Mouse (Mus musculus): ENCODE measurements around the gene Got2.
"Not testable (repeated sequence)": the region's sequence is repeated elsewhere in the genome, so short reads cannot be mapped to it uniquely, and the experiment has no call there.

Got2 gene

GRCm38 (mm10) chr8:95871690-95872089 lies 16.7 kb downstream of the Got2 start:
- DNase-seq (ENCODE audit: extremely low spot score): no peak

- not testable (repeated sequence) for DNase-seq (ENCODE audit: extremely low spot score)
Observed at GRCm38 (mm10) chr8:95864851-95865250, 23.5 kb downstream of the Got2 start.

GRCm38 (mm10) chr8:95863761-95864440 lies 24.4 kb downstream of the Got2 start:
- not testable (repeated sequence) for DNase-seq (ENCODE audit: extremely low spot score)

GRCm38 (mm10) chr8:95854174-95854573 lies 34.2 kb downstream of the Got2 start:
- no peak for DNase-seq (ENCODE audit: extremely low spot score)

GRCm38 (mm10) chr8:95853102-95853843 lies 35.1 kb downstream of the Got2 start, which contains the start of gene Slc38a7:
Gene Slc38a7 (minus strand): TSS chr8:95853539.
- DNase-seq (ENCODE audit: extremely low spot score): peak; percentile 71

GRCm38 (mm10) chr8:95852290-95852689 lies 36.1 kb downstream of the Got2 start:
- no peak for DNase-seq (ENCODE audit: extremely low spot score)

- no peak for DNase-seq (ENCODE audit: extremely low spot score)
Observed at GRCm38 (mm10) chr8:95850326-95850725, 38.0 kb downstream of the Got2 start.

- DNase-seq (ENCODE audit: extremely low spot score): no peak
Observed at GRCm38 (mm10) chr8:95848734-95849464, 39.4 kb downstream of the Got2 start.

GRCm38 (mm10) chr8:95848061-95848551 lies 40.2 kb downstream of the Got2 start:
- no peak for DNase-seq (ENCODE audit: extremely low spot score)

- no peak for DNase-seq (ENCODE audit: extremely low spot score)
Observed at GRCm38 (mm10) chr8:95845026-95845425, 43.3 kb downstream of the Got2 start.

- no peak for DNase-seq (ENCODE audit: extremely low spot score)
Observed at GRCm38 (mm10) chr8:95843968-95844367, 44.4 kb downstream of the Got2 start.

GRCm38 (mm10) chr8:95841436-95841835 lies 46.9 kb downstream of the Got2 start:
- DNase-seq (ENCODE audit: extremely low spot score): no peak

- DNase-seq (ENCODE audit: extremely low spot score): no peak
Observed at GRCm38 (mm10) chr8:95839289-95839688, 49.1 kb downstream of the Got2 start.

GRCm38 (mm10) chr8:95837266-95837665 lies 51.1 kb downstream of the Got2 start:
- no peak for DNase-seq (ENCODE audit: extremely low spot score)

GRCm38 (mm10) chr8:95835891-95836290 lies 52.5 kb downstream of the Got2 start:
- DNase-seq (ENCODE audit: extremely low spot score): no peak

GRCm38 (mm10) chr8:95833435-95833984 lies 54.8 kb downstream of the Got2 start:
- peak; percentile 87 for DNase-seq (ENCODE audit: extremely low spot score)

GRCm38 (mm10) chr8:95832603-95833434 lies 55.5 kb downstream of the Got2 start:
- peak; percentile 89 for DNase-seq (ENCODE audit: extremely low spot score)

- no peak for DNase-seq (ENCODE audit: extremely low spot score)
Observed at GRCm38 (mm10) chr8:95830144-95830543, 58.2 kb downstream of the Got2 start.

GRCm38 (mm10) chr8:95825162-95825561 lies 63.2 kb downstream of the Got2 start, which contains the start of gene Sap18b:
Gene Sap18b (plus strand): TSS chr8:95825346.
- not testable (repeated sequence) for DNase-seq (ENCODE audit: extremely low spot score)

- no peak for DNase-seq (ENCODE audit: extremely low spot score)
Observed at GRCm38 (mm10) chr8:95822699-95823098, 65.6 kb downstream of the Got2 start.

GRCm38 (mm10) chr8:95822096-95822495 lies 66.3 kb downstream of the Got2 start:
- no peak for DNase-seq (ENCODE audit: extremely low spot score)
